Mouse (Mus musculus) testis, adult 2 months (tissue): ENCODE measurements around the gene Lin52. TPM values are rescaled to one million over a fixed set of nuclear protein-coding genes. Genes with fewer than 3 reads are reported as not detected.
A peak's percentile ranks its signal among the peaks of the same experiment; 100 is the strongest.

Source experiments
- H3K27ac ChIP-seq: fragments of 200-500 bp; 2 replicates; pipeline ENCODE4 v1.5.1; 2012; ENCODE audit warnings: low read depth, low read length; ENCODE audit not compliant: control insufficient read depth, insufficient read depth
- H3K27me3 ChIP-seq: fragments of 200-500 bp; 2 replicates; pipeline ENCODE4 v1.6.1; 2012; ENCODE audit warnings: mild to moderate bottlenecking, low read length, moderate library complexity; ENCODE audit not compliant: control insufficient read depth, insufficient read depth
- H3K36me3 ChIP-seq: fragments of 200-500 bp; 2 replicates; pipeline ENCODE4 v1.6.1; 2012; ENCODE audit warnings: mild to moderate bottlenecking, low read length; ENCODE audit not compliant: control insufficient read depth, insufficient read depth
- H3K4me1 ChIP-seq: fragments of 200-500 bp; 2 replicates; pipeline ENCODE4 v1.6.1; 2012; ENCODE audit warnings: low read length; ENCODE audit not compliant: control insufficient read depth, insufficient read depth
- H3K4me3 ChIP-seq: fragments of 200-500 bp; 2 replicates; pipeline ENCODE4 v1.5.1; 2012; ENCODE audit warnings: low read depth, mild to moderate bottlenecking, low read length, moderate library complexity, mixed read lengths; ENCODE audit not compliant: control insufficient read depth
- CTCF ChIP-seq: fragments of 200-500 bp; IDR thresholded peaks from 2 replicates; pipeline ENCODE4 v1.5.1; 2012; ENCODE audit warnings: low read depth, mild to moderate bottlenecking, inconsistent platforms, low read length, moderate library complexity; ENCODE audit not compliant: control insufficient read depth, insufficient read depth, insufficient replicate concordance
- POLR2A ChIP-seq: fragments of 200-500 bp; IDR thresholded peaks from 2 replicates; pipeline ENCODE4 v1.6.1; 2012; ENCODE audit warnings: low read depth, mild to moderate bottlenecking, inconsistent platforms, low read length, moderate library complexity; ENCODE audit not compliant: control insufficient read depth
- polyA plus RNA-seq: library from polyadenylated mRNA; depleted of rRNA; stranded (reverse); fragments of >200 nt; gene quantifications from 2 replicates; pipeline ENCODE4 v1.2.3, GENCODE M21; 2012

The Lin52 gene
- polyA plus RNA-seq, 1 experiment, result 26.5 TPM

GRCm38 (mm10) chr12:84546028-84546427, 94.8 kb downstream of the Lin52 start:
- H3K36me3 ChIP-seq, result no peaks in the 10 kb centered on the region
- TF ChIP-seq CTCF (peak; percentile 92), POLR2A (no peak)
- H3K27ac ChIP-seq, result no peak overlapping the region
- no peaks in the 10 kb centered on the region for H3K27me3 ChIP-seq
- no peaks in the 10 kb centered on the region for H3K4me1 ChIP-seq
- H3K4me3 ChIP-seq, result no peak overlapping the region

- no peak overlapping the region for H3K27ac ChIP-seq
- no peaks in the 10 kb centered on the region for H3K36me3 ChIP-seq
- H3K4me1 ChIP-seq, result no peaks in the 10 kb centered on the region
- TF ChIP-seq POLR2A, result no peak
- TF ChIP-seq CTCF, result no peak
- H3K27me3 ChIP-seq, result no peaks in the 10 kb centered on the region
- H3K4me3 ChIP-seq, result no peak overlapping the region
Measured at GRCm38 (mm10) chr12:84546577-84547085, 95.4 kb downstream of the Lin52 start.

GRCm38 (mm10) chr12:84548251-84548650, 97.0 kb downstream of the Lin52 start:
- TF ChIP-seq CTCF (no peak), POLR2A (no peak)
- Histone ChIP-seq H3K4me3 (no peak overlapping the region), H3K4me1 (no peaks in the 10 kb centered on the region), H3K36me3 (no peaks in the 10 kb centered on the region), H3K27me3 (no peaks in the 10 kb centered on the region), H3K27ac (no peak overlapping the region)

GRCm38 (mm10) chr12:84555218-84555617, 104.0 kb downstream of the Lin52 start:
- Histone ChIP-seq H3K4me1 (peaks cover 6% of the 10 kb centered on the region; the same call in 1 of the 2 replicates), H3K4me3 (no peak overlapping the region), H3K27ac (no peak overlapping the region), H3K36me3 (no peaks in the 10 kb centered on the region), H3K27me3 (no peaks in the 10 kb centered on the region)
- no peak for TF ChIP-seq CTCF

GRCm38 (mm10) chr12:84562558-84562957, 111.3 kb downstream of the Lin52 start:
- Histone ChIP-seq H3K36me3 (no peaks in the 10 kb centered on the region), H3K27ac (no peak overlapping the region), H3K27me3 (no peaks in the 10 kb centered on the region), H3K4me3 (no peak overlapping the region), H3K4me1 (no peaks in the 10 kb centered on the region)
- TF ChIP-seq POLR2A (no peak), CTCF (peak; percentile 73; the same call in 1 of the 2 replicates)

- Histone ChIP-seq H3K4me3 (no peak overlapping the region), H3K27ac (no peak overlapping the region), H3K27me3 (peaks cover 8% of the 10 kb centered on the region), H3K36me3 (no peaks in the 10 kb centered on the region), H3K4me1 (peaks cover 14% of the 10 kb centered on the region)
- no peak for TF ChIP-seq CTCF
- TF ChIP-seq POLR2A, result no peak
Measured at GRCm38 (mm10) chr12:84567576-84567975, 116.4 kb downstream of the Lin52 start.

GRCm38 (mm10) chr12:84569336-84569970, 118.2 kb downstream of the Lin52 start, which contains the start of gene Vsx2:
TSS of gene Vsx2 (plus strand) at chr12:84569762.
- Histone ChIP-seq H3K36me3 (no peaks in the 10 kb centered on the region), H3K27me3 (peaks cover 8% of the 10 kb centered on the region), H3K4me1 (peaks cover 14% of the 10 kb centered on the region), H3K4me3 (no peak within 1 kb of the TSS; the same call in 1 of the 2 replicates), H3K27ac (no peak within 1 kb of the TSS)
- TF ChIP-seq POLR2A (no peak), CTCF (no peak)

- Histone ChIP-seq H3K4me1 (peaks cover 14% of the 10 kb centered on the region), H3K27me3 (peaks cover 8% of the 10 kb centered on the region)
Measured at GRCm38 (mm10) chr12:84569976-84570693, 118.9 kb downstream of the Lin52 start.

More at GRCm38 (mm10) chr12:84569976-84570693, 118.9 kb downstream of the Lin52 start:
- Histone ChIP-seq H3K27ac (no peak overlapping the region), H3K4me3 (no peak overlapping the region; the same call in 1 of the 2 replicates), H3K36me3 (no peaks in the 10 kb centered on the region)
- no peak for TF ChIP-seq CTCF
- no peak for TF ChIP-seq POLR2A
